Mouse (Mus musculus) retina, embryonic 14.5 days (tissue): ENCODE results near the gene Pagr1b.
A peak's percentile ranks its signal among the peaks of the same experiment; 100 is the strongest.

Experiments
- DNase-seq: peaks from one replicate; pipeline ENCODE4 v3.0.0-alpha.2; 2015; ENCODE audit warnings: low spot score

The Pagr1b gene

DNA sequence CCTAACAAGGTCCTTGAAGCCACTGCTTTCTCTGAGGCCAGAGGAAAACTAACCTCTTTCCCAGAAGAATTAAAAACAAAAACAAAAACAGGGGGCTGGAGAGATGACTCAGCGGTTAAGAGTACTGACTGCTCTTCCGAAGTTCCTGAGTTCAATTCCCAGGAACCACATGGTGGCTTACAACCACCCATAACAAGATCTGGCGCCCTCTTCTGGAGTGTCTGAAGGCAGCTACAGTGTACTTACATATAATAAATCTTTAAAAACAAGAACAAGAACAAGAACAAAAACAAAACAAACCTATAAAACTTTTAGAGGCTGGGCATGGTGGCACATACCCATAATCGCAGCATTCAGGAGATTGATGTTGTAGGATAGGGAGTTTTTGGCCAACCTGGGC, 19.8 kb downstream of the Pagr1b start:
- no peak for DNase-seq

DNA sequence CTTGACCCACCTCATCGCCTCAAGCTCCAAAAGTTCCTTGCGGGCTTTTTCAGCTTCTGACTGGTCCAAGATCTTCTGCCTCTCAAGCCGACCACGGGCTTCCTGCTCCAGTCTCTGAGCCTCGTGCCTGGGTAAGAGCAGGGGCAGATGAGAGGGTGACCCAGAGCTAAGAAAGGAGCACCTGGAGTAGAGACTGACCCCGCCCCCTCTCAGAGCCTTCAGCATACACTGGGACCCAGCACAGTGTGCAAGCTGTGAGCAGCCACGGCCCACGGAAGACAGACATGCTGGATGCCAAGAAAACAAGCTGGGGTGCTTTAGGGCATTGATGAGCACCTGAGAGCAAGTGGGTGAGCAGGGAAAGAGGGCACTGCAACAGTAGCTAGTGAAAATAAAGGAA, 27.5 kb downstream of the Pagr1b start:
- no peak for DNase-seq

DNA sequence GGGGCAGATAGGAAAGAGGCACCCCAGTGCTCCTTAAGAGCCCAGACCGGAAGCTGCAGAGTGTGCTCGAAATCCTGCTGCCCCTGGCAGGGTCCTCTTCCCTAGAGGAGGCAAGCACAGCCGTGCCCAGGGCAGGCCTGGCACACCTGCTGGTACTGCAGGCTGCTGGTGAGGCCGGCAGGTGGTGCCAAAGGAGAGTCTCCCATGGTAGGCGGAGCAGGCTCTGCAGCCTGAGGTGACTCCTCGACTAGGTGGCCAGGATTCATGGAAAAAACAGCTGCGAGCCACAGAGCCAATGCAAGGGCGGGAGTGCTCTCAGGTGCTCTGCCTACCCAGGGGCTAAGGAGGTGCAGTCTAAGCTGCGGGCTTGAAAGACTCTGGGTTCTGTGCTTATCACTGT, 30.0 kb downstream of the Pagr1b start:
- DNase-seq: peak; percentile 24

DNA sequence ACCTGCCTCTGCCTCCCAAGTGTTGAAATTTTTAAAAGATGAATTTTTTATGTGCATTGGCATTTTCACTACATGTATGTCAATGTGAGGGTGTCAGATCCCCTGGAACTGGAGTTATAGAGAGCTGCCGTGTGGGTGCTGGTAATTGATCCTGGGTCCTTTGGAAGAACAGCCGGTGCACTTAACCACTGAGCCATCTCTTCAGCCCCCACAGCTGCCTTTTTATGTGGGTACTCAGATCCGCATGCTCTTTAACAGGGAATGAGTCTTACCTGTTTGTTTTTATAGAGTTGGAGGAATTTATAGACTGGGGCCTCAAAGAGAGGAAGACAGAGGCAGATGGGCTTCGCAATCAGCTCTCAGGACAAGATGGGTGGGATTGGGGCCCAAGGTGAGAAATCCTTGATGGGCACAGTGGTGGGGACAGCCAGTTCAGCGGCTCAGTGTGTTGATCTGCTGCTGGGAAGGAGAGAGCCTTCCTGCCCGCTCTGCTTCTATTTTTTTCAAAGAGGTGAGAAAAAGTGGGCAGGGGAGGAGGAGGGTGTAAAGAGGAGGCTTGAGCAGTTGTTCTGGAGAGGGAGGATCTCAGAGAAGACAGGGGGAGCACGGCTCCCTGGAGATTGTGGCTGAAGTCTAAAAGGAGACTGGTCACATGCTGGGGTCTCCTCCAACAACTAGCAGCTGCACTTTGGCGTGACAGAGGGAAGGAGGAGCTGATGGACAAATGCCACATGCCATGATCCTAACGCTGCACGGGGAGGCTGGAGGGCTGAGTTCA, 31.4 kb downstream of the Pagr1b start:
- DNase-seq: no peak

DNA sequence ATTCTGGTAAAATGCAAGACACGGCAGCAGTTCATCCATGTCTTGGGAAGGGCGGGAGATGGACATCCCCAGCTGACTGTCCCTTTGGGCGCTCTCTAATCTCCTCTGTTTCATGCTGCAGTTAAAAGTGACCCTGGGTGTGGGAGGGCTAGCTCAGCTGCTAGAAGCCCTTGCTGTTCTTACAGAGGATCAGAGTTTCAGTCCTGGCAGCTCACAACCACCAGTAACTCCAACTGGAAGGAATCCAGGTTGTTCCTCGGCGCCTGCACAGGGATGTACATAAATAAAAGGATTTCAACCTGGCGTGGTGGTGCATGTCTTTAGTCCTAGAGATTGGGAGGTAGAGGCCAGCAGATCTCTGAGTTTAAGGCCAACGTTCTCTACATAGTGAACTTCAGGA, 33.2 kb downstream of the Pagr1b start:
- DNase-seq: no peak

DNA sequence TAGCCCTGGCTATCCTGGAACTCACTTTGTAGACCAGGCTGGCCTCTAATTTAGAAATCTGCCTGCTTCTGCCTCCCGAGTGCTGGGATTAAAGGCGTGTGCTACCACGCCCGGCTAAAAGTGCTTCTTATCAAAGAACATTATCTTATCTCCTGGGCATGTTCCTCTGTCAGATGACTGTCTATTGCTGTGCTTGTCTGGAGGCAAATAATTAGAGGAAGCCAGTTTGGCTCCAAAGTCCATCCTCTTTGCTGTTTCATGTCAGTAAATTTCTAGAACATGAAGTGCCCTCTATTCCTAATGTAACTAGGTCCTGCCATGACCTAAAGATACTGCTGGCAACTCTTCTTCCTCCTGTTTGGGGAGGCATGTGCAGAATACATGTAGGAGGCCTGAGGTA, 34.2 kb downstream of the Pagr1b start:
- DNase-seq: no peak

DNA sequence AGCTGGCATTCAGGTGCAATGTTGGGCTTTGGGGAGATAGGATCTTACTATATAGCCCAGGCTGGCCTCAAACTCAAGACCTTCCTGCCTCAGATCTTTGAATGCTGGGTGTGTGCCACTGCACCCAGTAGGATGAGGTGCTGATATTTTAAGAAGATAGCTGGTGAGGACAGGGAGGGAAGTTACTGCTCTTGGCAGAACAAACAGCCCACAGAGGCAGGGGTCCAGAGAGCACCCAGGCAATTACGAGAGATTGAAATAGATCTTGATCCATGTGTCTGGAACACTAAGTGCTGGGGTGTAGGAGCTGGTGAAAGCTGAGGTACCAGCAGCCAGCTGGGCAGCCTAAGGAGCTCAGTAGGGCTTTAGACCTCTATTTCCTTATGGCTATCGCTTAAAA, 34.7 kb downstream of the Pagr1b start:
- DNase-seq: no peak

DNA sequence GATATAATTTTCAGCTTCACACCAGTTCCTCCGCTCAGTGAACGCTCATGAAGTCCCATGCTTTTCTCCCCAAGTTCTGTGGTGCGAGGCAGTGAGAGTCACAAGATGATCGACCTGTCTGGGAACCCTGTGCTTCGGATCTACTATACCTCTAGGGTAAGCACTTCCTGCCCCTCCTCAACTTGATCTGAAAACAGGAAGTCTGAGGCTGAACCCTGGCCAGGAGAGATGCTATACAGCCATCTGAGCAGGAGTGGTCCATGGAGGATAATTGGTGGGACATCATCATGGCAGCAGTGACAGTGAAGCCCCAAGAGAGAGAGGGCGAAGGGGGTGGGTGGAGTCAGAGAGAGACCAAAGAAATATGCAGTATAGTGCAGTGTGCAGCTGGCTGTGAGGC, 37.4 kb downstream of the Pagr1b start:
- no peak for DNase-seq

DNA sequence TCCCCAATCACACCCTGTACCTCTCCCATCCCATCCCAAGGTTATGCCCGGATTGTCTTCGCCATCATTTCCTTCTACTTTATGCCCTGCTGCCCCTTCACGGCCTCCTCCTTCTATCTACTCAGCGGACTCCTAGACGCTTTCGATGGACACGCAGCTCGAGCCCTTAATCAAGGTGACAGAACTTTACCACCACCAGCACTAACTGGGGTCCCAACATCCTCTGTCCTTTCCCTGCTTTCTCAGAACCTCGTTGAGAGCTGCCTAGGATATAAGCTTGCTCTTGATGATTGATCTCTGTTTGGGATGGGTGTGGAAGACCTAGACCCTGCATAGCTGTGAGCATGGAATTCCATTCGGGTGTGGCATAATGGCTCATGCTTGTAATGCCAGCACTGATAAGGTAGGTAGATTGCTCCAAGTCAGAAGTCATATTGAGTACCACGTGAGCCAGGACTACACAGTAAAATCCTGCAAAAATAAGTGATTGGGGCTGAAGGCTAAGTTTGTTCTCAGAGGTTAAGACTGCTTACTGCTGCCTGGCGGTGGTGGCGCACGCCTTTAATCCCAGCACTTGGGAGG, 39.3 kb downstream of the Pagr1b start:
- no peak for DNase-seq

DNA sequence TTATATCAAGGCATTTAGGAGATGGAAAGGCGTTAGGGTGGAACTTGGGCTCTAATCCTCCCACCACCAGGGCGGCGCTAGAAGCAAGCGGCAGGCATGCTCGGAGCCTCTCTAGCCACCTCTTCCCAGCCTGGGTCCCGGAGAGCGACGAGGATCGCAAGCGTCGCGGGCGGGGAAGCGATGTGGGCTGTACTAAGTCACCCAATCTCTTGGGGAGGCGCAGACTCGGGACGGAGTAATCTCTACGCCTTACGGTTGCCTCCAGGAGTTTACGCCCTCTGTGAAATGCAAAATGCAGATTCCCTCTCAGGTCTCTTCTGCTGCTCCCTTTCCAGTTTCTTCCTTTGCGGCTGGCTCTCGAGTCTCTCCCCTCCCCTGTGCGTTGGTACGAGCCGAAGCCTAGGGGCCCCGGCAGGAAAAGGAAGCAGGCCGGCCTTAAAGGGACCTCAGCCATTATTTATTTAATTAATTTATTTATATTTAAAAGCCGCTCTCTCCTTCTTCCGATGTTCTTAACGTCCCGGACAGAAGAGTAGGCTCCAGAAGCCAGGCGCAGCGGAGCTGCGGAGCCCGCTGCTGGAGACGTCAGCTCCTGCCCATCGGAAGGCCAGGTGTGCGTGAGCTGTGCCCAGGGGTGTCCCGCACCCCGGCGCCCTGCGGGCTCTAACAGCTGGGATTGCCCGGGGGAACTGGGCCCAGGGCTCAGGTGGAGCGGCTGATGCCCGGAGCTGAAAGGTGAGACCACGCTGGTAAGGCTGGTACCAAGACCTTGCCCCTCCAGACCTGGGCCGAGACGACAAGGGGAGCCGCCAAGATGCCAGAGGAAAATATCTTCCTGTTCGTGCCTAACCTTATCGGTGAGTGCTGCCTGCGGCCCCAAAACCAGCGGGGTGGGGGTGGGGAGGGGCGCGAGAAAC, 40.1 kb downstream of the Pagr1b start, which contains the start of gene Cdiptos:
Gene Cdiptos, minus strand, starts transcription at position 149 of the 917 bp plus-strand sequence.
- peak; percentile 98 for DNase-seq

DNA sequence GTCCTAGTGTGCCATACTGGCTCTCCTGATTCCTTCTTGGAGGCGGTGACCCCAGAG, 40.6 kb downstream of the Pagr1b start, which contains the start of gene Cdipt:
Gene Cdipt, plus strand, starts transcription at position 22 of the 57 bp plus-strand sequence.
- DNase-seq: no peak

DNA sequence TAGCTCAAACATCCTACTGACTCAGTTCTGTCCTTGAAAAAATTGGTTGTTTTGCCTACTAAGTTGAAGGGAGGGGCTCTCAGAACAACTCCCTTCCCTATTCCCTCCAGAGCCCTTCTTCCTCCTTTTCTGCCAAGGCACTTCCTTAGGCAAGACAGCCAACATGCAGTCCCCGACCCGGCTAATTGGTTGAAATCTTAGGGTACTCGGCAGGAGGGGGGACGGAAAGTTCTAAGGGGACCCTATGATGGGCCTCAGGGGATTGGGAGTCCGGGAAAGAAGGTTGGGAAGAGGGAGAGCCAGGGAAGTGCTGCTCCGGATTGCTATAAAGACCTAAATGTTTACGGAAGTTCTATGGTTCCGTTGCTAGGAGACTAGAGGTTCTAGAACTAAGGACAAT, 40.8 kb downstream of the Pagr1b start:
- no peak for DNase-seq

DNA sequence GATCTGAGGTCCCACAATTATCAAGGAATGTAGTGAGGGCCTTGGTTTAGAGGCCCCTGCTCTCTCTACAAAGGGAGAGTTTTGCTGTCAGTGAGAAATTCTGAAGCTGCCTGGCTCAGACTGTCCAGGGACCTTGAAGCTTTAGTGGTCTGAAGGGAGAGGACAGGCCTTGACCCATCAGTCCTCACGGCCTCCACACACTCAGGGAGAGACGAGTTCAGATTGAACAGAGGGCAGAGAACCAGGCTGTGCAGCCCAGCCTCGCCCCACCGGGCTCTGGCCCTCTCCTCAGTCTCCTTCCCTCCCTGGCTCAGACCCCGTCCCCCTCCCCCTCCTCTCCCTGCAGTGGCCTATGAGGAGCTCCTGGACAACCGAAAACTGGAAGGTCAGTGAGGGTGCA, 48.9 kb downstream of the Pagr1b start:
- no peak for DNase-seq

DNA sequence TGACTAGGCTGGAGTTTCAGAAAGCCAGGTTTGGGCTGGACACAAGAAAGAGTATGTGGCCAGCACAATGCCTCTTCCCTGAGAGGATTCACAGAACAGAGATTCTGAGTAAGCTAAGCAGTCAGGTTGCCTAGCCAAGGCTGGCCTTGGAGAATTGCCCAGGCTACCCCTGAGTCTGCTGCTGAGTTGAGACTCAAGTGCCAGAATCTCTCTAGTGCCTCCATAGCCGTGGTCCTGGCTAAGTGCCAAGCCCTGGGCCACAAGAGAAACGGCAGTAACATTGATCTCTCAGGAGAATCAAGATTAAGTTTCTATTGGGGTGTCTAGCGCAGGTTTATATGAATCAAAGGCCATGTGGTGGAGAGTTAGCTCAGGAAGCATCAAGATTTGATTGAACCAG, 50.7 kb downstream of the Pagr1b start:
- no peak for DNase-seq

DNA sequence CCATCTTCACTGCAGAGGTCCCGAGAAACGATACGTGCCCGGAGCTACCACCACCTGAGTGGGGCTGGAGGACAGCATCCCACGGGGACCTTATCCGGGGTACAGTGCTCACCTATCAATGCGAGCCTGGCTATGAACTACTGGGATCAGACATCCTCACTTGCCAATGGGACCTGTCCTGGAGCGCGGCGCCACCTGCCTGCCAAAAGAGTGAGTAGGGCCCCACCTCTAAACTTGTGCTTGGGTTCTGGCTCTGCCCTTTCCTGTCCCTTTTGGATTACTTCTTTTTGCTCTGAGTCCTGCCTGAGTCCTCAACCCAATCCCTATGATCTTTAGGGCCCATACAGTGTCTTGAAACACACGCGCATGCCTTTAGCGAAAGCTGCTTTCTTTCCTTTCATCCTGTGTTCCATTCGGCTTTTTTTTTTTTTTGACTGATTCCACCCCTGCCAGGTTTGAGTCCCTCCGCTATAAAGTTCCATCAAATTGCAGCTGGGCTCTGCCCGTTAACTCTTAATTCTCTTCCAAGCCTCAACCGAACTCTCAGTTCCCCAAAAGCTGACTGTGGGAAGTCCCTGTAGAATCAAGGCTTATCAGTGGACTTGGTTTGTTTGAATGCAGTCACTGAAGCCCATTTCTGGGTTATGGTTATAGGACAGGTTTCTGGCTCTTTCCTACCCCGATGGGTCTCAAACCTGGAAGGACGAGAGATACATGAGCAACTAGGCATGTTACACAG, 52.6 kb downstream of the Pagr1b start:
- DNase-seq: peak; percentile 52

DNA sequence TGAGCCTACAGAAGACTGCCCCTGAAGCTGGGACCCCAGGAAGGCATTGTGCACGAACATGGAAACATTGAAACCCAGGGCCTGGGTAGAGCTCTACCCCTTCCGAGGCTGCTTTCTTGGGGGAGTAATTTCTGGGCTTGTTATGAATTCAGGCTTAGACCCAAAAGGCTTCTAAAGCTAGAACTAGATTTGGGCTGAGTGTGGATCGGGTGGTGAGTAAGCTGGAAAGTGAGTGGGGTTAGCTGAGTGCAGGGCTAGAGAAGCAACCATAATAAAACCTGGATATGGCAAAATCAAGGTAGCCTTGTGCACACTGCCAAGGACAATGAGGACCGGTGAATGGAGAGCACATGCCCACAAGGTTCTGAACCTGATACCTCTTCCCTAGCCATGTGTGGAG, 54.3 kb downstream of the Pagr1b start:
- no peak for DNase-seq

DNA sequence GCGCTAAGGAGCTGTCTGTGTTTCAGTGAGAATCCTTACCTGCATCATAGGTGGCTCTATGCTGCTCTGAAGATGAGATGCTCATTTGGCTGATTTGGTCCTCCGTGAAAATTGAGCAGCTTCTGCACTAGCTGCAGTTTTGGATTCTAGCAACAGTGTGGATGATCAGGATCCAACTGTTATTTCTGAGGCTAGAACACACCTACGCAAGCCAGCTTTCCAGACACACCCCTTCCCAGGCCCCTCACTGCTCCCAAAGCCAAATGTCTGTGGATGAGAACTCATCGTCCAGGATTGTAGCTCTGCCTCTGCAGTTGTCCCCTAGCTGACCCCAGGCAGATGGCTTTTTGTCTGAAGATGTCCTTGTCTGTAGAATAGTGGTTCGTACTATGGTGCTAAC, 55.2 kb downstream of the Pagr1b start:
- DNase-seq: no peak

DNA sequence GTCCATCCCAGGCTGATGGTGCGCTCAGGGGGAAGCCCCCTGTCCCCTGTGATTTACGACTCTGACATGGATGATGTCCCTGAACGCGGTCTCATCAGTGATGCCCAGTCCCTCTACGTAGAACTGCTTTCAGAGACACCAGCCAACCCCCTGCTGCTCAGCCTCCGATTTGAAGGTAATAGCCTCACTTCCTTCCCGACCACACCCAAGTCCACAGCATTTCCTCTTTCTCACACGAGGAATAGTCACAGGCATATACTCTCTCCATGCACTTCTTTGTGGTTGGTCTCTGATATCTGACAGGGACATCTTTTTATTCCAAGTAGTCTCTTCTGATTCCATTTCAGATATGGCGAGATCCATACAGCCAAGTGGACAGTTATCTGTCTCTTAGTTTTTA, 56.5 kb downstream of the Pagr1b start:
- no peak for DNase-seq

DNA sequence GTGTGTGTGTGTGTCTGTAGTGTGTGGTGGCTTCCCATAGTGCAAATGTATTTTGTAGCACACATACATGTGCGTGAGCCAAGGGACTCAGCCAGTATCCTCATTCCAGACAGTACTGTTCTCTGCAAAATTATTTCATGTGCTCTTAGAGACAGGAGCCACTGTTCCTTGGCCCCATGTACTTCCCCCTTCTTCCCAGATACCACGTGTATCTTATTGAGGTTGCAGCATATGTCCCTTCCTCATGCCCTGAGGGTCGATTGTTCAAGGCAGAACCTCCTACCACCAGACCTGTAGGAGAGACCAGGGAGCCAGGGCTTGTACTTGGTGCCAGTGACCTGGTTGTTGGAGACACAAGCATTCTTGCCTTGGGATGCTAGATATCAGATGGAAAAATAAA, 61.2 kb downstream of the Pagr1b start:
- no peak for DNase-seq

DNA sequence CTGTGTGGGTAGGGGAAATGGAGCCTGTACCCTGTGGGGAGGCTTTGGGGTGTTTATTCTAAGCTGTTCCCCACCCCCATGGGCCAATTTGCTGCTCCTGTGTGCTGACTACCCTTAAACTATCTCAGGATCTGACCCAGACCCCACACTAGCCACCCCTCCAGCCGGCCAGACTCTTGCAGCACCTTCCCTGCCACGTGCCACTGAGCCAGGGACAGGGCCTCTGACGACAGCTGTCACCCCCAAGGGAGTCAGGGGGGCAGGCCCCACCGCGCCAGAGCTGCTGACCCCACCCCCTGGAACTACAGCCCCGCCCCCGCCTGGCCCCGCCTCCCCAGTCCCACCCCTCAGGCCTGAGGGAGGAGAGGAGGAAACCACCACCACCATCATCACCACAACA, 63.6 kb downstream of the Pagr1b start:
- DNase-seq: peak; percentile 9

DNA sequence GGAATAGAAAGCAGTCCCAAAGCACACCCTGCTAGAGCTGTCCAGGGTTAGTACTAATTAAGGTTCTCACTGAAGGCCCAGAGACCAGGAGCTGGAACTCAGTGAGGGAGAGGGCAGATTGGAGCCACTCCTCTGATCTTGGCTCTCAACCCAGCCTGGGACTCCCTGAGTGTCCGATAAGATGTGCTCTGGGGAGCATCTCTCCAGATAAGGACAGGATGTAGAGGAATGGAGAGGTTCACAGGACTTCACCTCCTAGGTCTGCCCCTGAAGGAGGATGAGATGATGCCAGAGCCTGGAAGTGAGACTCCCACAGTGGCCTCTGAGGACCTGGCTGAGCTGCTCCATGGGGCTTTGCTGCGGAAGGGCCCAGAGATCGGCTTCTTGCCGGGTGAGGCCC, 64.5 kb downstream of the Pagr1b start:
- no peak for DNase-seq
